Mouse (Mus musculus): ENCODE results near the gene Mkrn2. TPM values are rescaled to one million over a fixed set of nuclear protein-coding genes. Genes with fewer than 3 reads are reported as not detected.

Mkrn2 gene
- polyA plus RNA-seq, 1 experiment: 17.0 TPM

- Histone ChIP-seq H3K27me3 (ENCODE audit: control insufficient read depth, insufficient read depth, insufficient read length) (no peaks in the 10 kb centered on the region), H3K4me3 (no peak overlapping the region), H3K4me2 (ENCODE audit: low read depth) (no peak overlapping the region), H3K79me2 (ENCODE audit: control insufficient read depth, insufficient read depth) (peaks cover 100% of the 10 kb centered on the region), H3ac (ENCODE audit: control insufficient read depth, insufficient read length) (no peak overlapping the region), H3K36me3 (ENCODE audit: control insufficient read depth, insufficient read depth) (peaks cover 10% of the 10 kb centered on the region)
- TF ChIP-seq CEBPB (IDR thresholded peaks at IDR 0.05; ENCODE audit: insufficient read depth, poor library complexity, severe bottlenecking): 0 out of 2 replicates have a peak, but pooled peaks have one; percentile 44
- no peak for TF ChIP-seq POLR2A (IDR thresholded peaks at IDR 0.05; ENCODE audit: insufficient read length, low read depth)
- TF ChIP-seq MAX (IDR thresholded peaks at IDR 0.05; ENCODE audit: low read depth): no peak
- no peak for TF ChIP-seq MYOD1 (IDR thresholded peaks at IDR 0.05; ENCODE audit: control insufficient read depth in 1 of 3, insufficient read length in 2 of 3, low read depth in 2 of 3)
- TF ChIP-seq MYOG (IDR thresholded peaks at IDR 0.05; ENCODE audit: control insufficient read depth in 1 of 3, insufficient read depth in 1 of 3, insufficient read length in 2 of 3, low read depth in 2 of 3): no peak
Measured at GRCm38 (mm10) chr6:115666641-115667040, 64.9 kb downstream of the Mkrn2 start.

Other genes starting within 250 kb of the Mkrn2 start
- 2.2 TPM for gene Pparg, start 241.0 kb upstream of the Mkrn2 start, polyA plus RNA-seq (2012; fragmentation: generic; extraction: Trizol)
- 13.4 TPM for gene Tsen2, start 57.2 kb upstream of the Mkrn2 start, polyA plus RNA-seq (2012; fragmentation: generic; extraction: Trizol)
- 0.04 TPM for gene Mkrn2os, start 9.3 kb upstream of the Mkrn2 start, polyA plus RNA-seq (2012; fragmentation: generic; extraction: Trizol)
- 81.2 TPM for gene Raf1, start 74.7 kb downstream of the Mkrn2 start, polyA plus RNA-seq (2012; fragmentation: generic; extraction: Trizol)
- gene Tmem40, start 160.5 kb downstream of the Mkrn2 start, polyA plus RNA-seq (2012; fragmentation: generic; extraction: Trizol): 0.37 TPM
- gene Cand2, start 172.6 kb downstream of the Mkrn2 start, polyA plus RNA-seq (2012; fragmentation: generic; extraction: Trizol): 31.3 TPM
- gene Rpl32, start 206.8 kb downstream of the Mkrn2 start, polyA plus RNA-seq (2012; fragmentation: generic; extraction: Trizol): 4,367 TPM
- gene Efcab12, start 236.5 kb downstream of the Mkrn2 start, polyA plus RNA-seq (2012; fragmentation: generic; extraction: Trizol): not detected